Mouse (Mus musculus) right cerebral cortex, adult 18-20 months (tissue): Measurements from ENCODE around the gene Nccrp1.

ENCODE experiments used
- DNase-seq: peaks from one replicate; pipeline ENCODE4 v3.0.0; 2022; ENCODE audit warnings: mixed read lengths

Nccrp1 gene

GRCm38 (mm10) chr7:28547154-28547553 is at the start of gene Nccrp1:
Gene Nccrp1, minus strand, starts transcription at chr7:28547254.
- DNase-seq, result no peak

- no peak for DNase-seq
Measured at GRCm38 (mm10) chr7:28595751-28596435, 48.8 kb upstream of the Nccrp1 start.

- no peak for DNase-seq
Measured at GRCm38 (mm10) chr7:28593206-28594111, 46.4 kb upstream of the Nccrp1 start.

- no peak for DNase-seq
Measured at GRCm38 (mm10) chr7:28591862-28592261, 44.8 kb upstream of the Nccrp1 start.

GRCm38 (mm10) chr7:28587644-28588043 is 40.6 kb upstream of the Nccrp1 start:
- no peak for DNase-seq

GRCm38 (mm10) chr7:28586663-28587411 is 39.8 kb upstream of the Nccrp1 start:
- no peak for DNase-seq

- DNase-seq, result no peak
Measured at GRCm38 (mm10) chr7:28585001-28585400, 37.9 kb upstream of the Nccrp1 start.

- no peak for DNase-seq
Measured at GRCm38 (mm10) chr7:28584468-28584867, 37.4 kb upstream of the Nccrp1 start.

GRCm38 (mm10) chr7:28583570-28584344 is 36.7 kb upstream of the Nccrp1 start:
- DNase-seq, result peak; percentile 41

GRCm38 (mm10) chr7:28582841-28583240 is 35.8 kb upstream of the Nccrp1 start:
- no peak for DNase-seq

- no peak for DNase-seq
Measured at GRCm38 (mm10) chr7:28581721-28582120, 34.7 kb upstream of the Nccrp1 start.

GRCm38 (mm10) chr7:28579826-28580225 is 32.8 kb upstream of the Nccrp1 start:
- no peak for DNase-seq

- DNase-seq, result no peak
Measured at GRCm38 (mm10) chr7:28578543-28579053, 31.5 kb upstream of the Nccrp1 start.

GRCm38 (mm10) chr7:28577826-28578542 is 30.9 kb upstream of the Nccrp1 start:
- DNase-seq, result no peak

- DNase-seq, result peak; percentile 46
Measured at GRCm38 (mm10) chr7:28576271-28576914, 29.3 kb upstream of the Nccrp1 start.

GRCm38 (mm10) chr7:28575597-28575996 is 28.5 kb upstream of the Nccrp1 start:
- no peak for DNase-seq

- no peak for DNase-seq
Measured at GRCm38 (mm10) chr7:28573236-28573635, 26.2 kb upstream of the Nccrp1 start.

GRCm38 (mm10) chr7:28572689-28573088 is 25.6 kb upstream of the Nccrp1 start:
- no peak for DNase-seq

GRCm38 (mm10) chr7:28570982-28571682 is 24.1 kb upstream of the Nccrp1 start:
- no peak for DNase-seq

GRCm38 (mm10) chr7:28570291-28570981 is 23.4 kb upstream of the Nccrp1 start:
- DNase-seq, result peak; percentile 40
